Mouse (Mus musculus) spleen, postnatal 36 days (tissue): ENCODE data around the gene Sun2.

Experiments
- DNase-seq, 2 experiments: peaks; one replicate each; pipeline ENCODE4 v3.0.0; 2022; ENCODE audit warnings: low spot score in 2 of 2, mixed read lengths in 1 of 2

Gene Sun2

DNA sequence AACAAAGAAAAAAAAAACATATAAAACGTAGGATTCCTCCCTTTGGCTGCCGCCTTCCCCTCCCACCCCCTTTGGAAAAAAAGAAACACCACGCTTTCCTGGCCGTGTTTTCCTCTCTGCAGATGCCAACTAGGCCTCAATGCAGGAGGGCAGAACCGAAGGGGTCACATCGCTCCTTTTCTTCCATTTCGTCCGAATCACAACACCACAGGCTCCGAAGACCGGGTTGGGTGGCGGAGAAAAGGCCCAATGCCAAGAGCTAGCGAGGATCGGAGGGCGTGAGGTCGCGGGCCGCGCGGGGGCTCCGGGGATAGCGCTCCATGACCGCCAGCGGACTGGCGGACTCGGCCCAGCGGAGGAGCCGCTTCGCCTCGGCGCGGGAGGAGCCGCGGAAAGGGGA is 55.2 kb downstream of the Sun2 start:
- DNase-seq: no peak

DNA sequence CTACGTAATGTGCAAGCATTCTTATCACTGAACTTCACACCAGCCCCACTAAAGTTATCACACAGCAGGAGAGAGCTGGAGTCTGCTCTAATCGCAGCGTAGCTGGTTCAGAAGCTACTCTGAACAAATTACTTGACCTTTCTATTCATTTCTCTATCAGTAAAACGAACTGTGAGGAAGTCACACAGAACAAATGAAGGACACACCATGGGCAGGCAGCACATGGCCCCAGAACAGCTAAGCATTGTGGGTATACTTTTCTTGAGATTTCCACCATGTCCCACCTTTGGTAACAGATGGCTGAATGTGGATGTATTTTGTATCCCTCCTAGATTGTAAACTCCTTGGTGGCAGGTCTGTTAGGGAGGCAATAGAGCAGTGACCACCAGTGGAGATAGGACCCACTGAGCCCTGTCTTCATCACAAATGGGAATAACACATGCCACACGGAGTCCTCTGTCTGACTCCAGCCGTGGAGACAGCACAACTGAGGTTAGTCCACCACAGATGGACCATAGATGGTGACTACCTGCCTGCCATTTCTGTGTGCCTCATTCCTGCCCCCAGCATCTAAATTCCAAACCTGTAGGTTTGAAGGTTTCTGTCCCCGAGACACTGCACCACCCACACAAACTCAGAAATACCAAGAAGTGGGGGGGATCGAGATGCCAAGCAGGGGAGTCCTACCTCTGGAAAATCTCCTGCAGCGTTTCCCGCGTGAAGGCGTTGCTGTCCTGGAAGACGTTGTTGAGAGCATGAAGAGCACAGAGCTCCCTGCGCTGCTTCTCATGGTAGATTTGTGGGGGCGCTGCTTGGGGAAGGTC is 56.1 kb downstream of the Sun2 start:
- DNase-seq: no peak

DNA sequence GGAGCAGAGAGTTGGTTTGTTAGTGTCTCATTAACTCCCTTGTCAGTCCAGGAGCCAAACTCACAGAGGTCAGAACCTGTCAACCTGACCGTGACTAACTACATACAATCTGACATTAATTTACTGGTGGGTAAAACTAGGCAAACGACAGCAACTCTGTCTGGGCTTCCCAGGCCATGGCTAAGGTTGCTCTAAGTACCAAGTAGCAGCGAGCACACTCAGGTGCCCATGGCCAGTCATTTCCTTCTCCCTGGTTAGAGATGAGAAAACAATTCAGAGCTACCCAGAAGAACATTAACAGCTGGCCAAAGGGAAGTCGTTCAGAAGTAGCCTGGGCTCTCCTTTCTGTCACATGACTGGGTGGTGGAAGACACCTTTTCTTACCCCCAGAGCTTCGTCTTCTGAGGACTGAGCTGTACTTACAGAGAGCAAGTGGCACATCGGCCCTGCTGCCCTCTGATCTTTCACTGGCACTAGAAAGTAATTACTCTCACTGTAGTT is 57.1 kb downstream of the Sun2 start:
- no peak for DNase-seq

DNA sequence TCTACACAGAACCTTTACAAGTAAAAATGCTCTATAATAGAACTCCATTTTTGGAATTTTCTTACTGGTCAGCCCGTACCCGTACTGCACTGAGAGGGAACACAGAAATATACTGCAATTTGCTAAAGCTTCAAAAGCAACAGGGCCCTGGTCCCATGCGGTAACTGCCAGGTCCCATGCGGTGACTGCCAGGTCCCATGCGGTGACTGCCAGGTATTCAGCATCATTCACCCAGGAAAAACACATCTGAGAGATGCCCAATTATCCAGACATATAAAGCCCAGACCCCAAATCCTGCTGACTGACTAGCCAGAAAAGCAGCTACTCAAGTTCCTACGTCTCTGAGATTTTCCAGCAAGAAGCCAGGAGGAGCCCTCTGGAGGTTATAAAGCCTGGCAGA is 57.7 kb downstream of the Sun2 start:
- no peak for DNase-seq

DNA sequence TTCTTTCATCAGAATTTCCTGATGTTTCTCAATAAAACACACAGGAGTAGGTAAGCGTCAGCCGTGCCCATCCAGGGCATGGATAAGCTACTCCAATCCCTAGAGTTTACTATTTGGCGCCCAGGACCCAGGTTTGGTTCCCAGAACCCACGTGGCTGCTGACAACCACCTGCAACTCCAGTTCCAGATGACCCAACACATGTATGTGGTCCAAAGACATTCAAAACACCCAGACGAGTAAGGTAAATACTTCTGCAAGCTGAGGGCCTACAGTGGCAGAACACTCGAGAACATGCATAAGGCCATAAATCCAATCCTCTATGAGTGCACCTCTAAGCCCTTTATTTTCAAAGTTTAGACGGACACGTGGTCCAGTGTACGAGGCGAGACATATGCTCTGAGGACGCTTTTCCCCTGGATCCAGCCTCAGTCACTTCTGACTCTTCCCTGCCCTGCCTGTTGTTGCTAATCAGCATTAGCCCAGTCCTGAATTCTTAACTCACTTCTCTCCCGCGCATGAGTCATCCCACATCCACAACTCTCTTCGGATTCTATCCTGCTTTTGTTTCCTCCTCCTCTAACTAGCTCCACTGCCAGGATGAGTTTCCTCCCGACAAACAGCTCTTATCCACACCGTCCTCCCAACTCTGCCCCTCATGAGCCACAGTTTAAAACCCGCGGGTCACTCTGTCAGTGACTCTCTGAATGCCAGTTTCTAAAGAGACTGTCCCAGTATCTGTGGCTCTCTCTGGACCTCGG is 58.5 kb downstream of the Sun2 start:
- no peak for DNase-seq

DNA sequence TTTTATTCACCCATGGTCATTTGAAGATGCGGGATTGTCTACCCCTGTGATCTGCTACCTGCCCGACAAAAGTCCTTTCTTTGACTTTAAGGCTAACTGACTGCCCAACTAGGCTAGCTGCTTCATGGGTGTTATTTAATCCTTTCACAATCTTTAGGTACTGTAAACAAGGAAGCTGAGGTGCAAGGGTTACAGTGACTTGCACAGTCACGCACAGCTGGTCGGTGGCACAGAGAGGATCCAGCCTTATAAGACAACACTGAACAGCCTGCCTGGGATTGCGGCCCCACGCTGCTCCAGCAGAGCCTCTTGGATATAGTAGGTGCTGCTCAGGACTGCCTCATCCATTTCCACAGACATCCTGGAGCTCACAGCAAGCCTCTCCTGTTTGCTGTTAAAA is 59.2 kb downstream of the Sun2 start:
- no peak for DNase-seq

DNA sequence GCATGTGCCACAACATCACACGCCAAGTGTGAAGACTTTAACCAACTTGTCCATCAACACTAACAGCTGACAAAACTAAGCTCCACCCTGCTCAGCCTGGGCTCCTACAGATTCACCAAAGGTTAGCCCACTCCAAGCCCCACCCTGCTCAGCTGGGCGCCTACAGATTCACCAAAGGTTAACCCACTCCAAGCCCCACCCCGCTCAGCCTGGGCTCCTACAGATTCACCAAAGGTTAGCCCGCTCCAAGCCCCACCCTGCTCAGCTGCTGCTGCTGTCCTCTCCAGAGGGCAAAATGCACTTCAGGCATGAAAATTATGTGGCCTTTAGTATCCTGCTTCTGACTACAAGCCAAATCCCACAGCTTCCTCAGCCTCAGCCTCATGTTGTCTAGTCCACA is 60.4 kb downstream of the Sun2 start:
- no peak for DNase-seq

DNA sequence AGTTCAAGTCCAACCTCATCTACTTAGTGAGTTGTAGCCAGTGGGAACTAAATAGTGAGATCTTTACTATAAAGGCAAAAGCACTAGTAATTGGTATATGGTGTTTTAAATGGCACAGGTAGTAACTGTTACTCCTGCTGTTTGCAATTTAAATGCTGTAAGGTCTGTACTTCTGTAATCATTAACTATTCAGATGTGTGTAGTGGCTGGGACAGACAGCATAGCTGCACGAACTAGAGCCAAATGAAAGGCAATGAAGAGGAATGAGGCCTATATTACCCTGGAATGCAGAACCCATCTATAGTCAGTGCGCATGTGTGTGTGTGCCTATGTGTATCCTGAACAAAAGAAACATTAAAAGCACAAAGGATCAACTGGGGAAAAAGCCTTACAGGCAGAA is 64.4 kb downstream of the Sun2 start:
- no peak for DNase-seq
